Mouse (Mus musculus) brain, embryonic 14.5 days (tissue): ENCODE measurements around the gene Vps8.

Experiments
- CTCF ChIP-seq: fragments of 200-500 bp; IDR thresholded peaks from 2 replicates; pipeline ENCODE4 v1.5.1; 2012; ENCODE audit warnings: inconsistent platforms, mild to moderate bottlenecking, moderate library complexity, borderline replicate concordance; ENCODE audit not compliant: insufficient read depth, insufficient read length; ENCODE audit errors: extremely low read depth
- POLR2A ChIP-seq: fragments of 200-500 bp; IDR thresholded peaks from 2 replicates; pipeline ENCODE4 v1.6.1; 2012; ENCODE audit warnings: mild to moderate bottlenecking, inconsistent platforms, borderline replicate concordance; ENCODE audit not compliant: poor library complexity, insufficient read depth, insufficient read length, severe bottlenecking; ENCODE audit errors: extremely low read depth

GRCm38 (mm10) chr16:21441012-21441411, 18.1 kb downstream of the Vps8 start:
- TF ChIP-seq POLR2A (no peak), CTCF (no peak)
